Mouse (Mus musculus) yolk sac, embryonic 10.5 days (tissue): ENCODE data around the gene Bcat2.
A peak's percentile ranks its signal among the peaks of the same experiment; 100 is the strongest.

ENCODE experiments used
- DNase-seq: peaks from one replicate; pipeline ENCODE4 v3.0.0-alpha.2; 2017; ENCODE audit warnings: low spot score

The Bcat2 gene

DNA sequence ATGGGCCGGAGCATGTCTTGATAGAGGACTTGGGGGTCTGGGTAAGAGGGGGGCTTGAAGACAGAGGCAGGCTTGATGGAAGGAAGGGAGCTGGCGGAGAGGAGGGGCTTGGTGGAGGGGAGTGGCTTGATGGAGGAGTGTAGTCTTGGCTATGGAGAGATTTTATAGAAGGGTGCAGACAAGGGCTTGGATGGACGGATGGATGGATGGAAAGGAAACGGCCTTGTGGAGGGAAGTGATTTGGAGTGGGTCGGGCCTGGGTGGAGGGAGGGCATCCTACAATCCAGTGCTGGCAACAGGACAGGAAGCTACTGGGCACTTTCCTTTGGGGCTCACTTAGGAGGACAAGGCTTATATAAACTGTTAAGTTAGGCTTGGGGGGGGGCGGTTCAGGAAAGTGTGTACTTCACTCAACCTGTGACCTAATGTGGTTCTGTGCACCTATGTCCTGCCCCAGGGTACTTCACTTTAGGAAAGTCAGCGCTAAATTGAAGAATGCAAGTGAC, 56.7 kb downstream of the Bcat2 start:
- no peak for DNase-seq

DNA sequence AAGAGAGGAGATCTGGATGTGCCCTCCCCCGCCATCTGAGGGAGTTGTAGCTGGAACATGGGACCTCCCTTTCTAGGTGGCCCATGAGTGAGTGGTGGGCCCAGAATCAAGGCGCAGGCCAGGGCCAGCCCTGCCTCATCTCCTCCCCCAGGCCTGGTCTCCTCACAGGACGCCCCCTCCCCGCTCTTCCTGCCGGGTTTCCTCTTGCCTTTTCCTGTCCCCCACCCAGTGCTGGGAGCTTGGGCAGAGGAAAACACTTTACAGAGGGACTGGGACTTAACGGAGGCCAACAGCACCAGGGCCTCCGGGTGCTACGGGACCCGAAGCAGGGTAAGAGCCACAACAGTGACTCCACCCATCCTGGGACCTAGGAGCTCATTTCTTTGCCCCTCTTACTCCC, 57.3 kb downstream of the Bcat2 start, which contains the start of gene Rasip1:
Gene Rasip1, plus strand, starts transcription at position 228 of the 400 bp plus-strand sequence.
- no peak for DNase-seq

DNA sequence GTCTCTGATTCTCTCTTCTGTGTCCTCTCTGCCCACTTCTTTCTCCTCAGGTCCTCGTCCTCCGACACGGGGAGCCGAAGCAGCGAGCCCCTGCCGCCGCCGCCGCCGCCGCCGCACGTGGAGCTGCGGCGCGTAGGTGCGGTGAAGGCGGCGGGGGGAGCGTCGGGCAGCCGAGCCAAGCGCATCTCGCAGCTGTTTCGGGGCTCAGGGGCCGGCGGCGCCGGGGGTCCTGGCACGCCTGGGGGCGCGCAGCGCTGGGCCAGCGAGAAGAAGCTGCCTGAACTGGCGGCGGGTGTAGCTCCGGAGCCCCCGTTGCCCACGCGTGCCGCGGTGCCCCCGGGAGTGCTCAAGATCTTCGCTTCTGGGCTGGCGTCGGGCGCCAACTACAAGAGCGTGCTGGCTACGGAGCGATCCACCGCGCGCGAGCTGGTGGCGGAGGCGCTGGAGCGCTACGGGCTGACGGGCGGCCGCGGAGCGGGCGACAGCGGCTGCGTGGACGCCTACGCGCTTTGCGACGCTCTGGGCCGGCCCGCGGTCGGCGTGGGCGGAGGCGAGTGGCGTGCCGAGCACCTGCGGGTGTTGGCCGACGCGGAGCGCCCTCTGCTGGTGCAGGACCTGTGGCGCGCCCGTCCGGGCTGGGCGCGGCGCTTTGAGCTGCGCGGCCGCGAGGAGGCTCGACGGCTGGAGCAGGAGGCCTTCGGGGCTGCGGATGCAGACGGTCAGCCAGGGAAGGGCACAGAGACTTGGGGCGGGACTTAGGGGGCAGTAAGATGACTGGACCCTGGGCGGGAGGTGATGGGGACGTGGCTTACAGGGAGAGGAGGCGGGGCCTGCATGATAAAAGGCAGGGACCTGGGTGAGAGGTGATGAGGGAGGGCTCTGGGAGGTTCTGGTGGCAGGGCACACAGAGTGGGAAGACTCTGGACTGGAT, 58.7 kb downstream of the Bcat2 start:
- peak; percentile 74 for DNase-seq

DNA sequence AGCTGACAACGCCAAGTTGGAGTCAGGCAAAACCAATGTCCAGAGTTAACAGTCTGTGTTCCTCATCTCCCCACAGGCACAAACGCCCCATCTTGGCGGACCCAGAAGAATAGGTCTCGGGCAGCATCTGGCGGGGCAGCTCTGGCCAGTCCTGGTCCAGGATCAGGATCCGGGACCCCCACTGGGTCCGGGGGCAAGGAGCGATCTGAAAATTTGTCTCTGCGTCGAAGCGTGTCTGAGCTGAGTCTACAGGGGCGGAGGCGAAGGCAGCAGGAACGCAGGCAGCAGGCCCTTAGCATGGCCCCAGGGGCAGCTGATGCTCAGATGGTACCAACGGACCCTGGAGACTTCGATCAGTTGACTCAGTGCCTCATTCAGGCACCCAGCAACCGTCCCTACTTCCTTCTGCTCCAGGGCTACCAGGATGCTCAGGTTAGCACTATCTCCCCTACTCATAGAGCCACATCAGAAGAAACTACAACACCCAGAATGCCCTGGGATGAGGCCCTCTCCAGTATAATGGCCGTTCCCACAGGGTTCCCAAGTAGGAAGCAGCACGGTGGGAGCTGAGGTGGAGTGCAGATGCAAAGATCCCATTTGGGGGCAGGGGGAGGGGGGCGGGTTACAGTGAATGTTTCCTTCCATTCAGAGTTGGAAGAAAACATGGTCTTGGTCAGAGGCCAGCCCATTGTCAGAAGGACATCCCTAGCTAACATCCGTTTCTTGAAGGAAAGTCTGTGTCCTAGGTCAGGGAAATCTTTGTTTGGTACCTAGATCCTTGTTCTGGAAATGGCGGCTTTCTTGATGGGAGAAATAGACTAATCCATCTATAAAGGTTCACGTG, 60.3 kb downstream of the Bcat2 start:
- DNase-seq, result no peak

DNA sequence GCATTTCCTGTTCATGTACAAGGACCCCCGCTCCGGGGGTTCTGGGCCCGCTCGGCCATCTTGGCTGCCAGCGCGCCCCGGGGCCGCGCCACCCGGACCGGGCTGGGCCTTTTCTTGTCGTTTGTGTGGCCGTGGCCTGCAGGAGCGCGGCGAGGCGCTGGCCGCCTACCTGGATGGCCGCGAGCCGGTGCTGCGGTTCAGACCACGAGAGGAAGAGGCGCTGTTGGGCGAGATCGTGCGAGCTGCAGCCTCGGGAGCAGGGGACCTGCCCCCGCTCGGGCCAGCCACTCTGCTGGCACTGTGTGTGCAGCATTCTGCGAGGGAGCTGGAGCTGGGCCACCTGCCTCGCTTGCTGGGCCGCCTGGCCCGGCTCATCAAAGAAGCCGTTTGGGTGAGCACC, 62.5 kb downstream of the Bcat2 start:
- DNase-seq, result no peak

DNA sequence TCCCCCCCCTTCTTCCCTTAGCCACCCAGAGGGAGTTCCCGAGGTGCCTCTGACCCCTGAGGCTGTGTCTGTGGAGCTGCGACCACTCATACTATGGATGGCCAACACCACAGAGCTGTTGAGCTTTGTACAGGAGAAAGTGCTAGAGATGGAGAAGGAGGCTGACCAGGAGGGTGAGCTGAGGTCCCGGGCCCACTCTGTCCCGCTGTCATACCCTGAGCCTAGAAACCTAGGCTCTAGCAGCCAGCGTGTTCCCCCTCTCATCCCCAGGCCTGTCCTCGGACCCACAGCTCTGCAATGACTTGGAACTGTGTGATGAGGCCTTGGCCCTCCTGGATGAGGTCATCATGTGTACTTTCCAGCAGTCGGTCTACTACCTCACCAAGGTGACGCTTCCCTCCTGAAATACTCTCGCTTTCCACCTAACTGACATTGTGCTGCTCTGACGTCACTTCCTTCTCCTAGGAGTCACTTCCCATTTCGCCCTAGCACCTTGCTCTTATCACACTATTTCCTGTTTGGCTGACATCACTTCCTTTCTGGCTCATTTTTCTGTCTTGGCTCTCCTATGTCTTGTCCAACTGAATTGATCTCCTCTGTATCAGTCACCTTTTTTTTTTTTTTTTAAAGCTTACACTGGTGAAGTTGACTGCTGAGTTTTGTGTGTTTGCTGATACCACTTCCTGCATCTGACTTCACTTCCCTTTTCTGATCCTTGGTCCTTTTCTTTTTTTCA, 65.2 kb downstream of the Bcat2 start:
- DNase-seq, result no peak

DNA sequence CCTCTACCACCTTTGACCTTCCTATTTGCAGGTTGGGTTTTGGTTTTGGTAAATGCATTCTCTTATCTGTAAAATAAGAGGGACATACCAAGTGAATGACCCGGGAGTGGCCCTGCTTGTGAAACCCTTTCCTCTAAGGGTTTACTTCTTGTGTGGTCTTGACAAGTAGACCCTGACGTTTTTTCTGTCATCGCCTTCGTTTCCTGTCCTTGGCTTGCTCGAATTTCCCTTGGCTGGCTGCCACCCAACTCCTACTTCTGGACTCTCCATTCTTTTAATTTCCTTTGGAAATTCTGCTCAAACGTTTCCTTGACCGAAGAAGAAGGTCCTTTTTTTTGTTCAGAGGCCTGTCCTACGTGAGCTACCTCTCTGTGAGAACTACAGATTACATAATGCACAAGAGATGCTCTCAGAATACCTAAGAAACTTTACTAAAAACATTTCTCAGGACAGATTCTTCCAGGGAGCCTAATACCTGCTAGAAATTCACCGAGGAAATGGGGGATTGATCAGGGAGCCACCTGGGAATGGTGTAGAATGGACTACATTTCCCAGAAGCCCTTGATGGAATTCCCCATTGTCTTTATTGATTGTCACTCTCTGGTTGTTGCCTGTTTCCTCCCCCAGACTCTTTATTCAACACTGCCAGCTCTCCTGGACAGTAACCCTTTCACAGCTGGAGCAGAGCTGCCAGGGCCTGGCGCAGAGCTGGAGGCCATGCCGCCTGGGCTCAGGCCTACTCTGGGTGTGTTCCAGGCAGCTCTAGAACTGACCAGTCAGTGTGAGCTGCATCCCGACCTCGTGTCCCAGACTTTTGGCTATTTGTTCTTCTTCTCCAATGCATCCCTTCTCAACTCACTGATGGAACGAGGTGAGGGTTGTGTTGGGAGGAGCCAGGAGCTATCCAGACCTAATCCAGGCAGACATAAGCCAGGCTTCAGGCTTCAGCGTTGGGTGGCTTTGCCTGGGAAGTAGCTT, 66.0 kb downstream of the Bcat2 start:
- no peak for DNase-seq

DNA sequence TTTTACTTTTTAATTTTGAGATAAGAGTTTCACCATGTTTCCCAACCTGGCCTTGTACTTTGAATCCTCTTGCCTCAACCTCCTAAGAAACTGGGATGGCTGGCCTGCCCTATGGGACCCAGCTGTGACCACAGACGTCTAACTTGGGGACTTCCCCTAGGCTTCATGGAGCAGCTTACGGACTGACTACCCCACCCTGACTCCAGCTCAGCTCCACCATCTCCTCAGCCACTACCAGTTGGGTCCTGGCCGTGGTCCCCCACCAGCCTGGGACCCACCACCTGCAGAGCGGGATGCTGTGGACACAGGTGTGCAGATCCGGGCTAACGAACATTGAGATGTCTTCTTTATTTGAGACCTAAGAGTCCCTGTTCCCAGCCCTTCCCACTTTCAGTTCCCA, 67.8 kb downstream of the Bcat2 start:
- DNase-seq, result no peak

DNA sequence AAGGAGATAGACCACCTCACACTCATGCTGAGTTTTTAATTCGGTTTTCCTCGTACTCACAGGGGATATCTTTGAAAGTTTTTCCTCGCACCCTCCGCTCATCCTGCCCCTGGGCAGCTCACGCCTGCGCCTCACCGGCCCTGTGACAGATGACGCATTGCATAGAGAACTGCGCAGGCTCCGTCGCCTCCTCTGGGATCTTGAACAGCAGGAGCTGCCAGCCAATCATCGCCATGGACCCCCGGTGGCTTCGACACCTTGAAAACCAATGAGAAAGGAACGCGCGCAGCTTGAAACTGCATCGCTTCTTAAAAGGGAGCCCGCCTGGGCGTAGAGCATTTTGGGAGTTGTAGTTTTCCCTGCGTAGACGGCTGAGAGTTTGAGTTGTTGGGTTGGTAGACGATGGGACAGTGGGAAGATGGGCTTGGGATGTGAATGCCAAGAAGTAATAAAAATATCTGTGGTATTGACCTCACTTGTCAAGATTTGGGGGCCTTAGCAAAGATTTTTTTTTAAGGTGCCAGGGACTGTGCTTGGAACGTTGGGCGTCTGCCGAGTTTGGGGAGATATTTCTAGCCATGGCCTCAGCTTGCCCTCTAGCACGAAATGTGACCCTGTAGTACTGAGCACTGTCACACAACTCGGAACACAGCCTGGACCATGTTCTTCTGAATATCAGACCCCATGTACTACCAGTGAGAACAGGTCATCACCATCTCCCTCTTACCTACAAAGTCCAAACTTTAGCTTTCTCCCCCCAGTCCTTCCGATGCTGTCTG, 68.9 kb downstream of the Bcat2 start:
- peak; percentile 93 for DNase-seq
